Mouse (Mus musculus): ENCODE measurements around the gene Abca2. TPM values are rescaled to one million over a fixed set of nuclear protein-coding genes. Genes with fewer than 3 reads are reported as not detected.

The Abca2 gene
- polyA plus RNA-seq, 1 experiment = 15.0 TPM

DNA sequence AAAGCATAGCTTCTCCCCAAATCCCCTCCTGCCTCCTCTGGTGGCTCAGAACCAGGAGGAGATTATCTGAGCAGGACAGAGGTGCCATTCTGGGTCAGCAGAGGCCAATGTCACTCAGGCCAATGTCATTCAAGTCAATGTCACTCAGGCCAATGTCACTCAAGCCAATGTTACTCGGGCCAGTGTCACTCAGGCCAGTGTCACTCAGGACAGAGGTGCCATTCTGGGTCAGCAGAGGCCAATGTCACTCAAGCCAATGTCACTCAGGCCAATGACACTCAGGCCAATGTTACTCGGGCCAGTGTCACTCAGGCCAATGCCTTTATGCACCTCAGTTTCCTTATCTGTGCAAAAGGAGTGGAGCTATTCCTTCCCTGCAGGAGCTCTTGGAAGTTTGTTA lies 44.0 kb downstream of the Abca2 start:
- TF ChIP-seq CTCF (IDR thresholded peaks at IDR 0.05; ENCODE audit: control insufficient read depth, insufficient read depth, low read length) (no peak), POLR2A (IDR thresholded peaks at IDR 0.05; ENCODE audit: borderline replicate concordance, control insufficient read depth, low read depth, low read length) (no peak)
- Histone ChIP-seq H3K4me3 (replicated peaks; ENCODE audit: control insufficient read depth, low read depth, low read length) (no peak overlapping the region), H3K4me1 (ENCODE audit: control insufficient read depth, insufficient read depth, low read length) (no peaks in the 10 kb centered on the region), H3K27ac (ENCODE audit: control insufficient read depth, insufficient read depth, low read depth, low read length, poor library complexity) (no peak overlapping the region)
- WGBS = 77% methylated on average over 2 of the region's 2 CpGs

DNA sequence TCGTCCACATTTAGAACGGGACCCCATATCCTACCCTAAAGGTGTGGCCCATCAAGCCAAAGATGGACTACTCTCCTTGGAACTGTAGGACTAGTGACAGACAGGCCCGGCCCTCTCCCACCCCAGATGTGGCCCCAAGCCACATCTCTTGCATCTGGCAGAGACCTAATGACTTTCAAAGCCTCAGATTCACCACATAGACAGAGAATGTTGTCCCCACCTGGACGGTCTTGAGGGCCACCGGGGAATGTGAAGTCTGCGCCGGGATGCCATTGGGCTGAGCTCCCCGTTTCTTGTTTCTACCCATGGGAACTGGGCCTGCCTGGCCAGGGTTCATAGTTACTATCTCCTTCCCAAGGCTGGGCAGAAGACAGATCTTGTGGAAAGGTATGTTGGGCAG lies 49.0 kb downstream of the Abca2 start:
- H3K4me3 ChIP-seq (replicated peaks; ENCODE audit: control insufficient read depth, low read depth, low read length) = no peak overlapping the region
- TF ChIP-seq POLR2A (IDR thresholded peaks at IDR 0.05; ENCODE audit: borderline replicate concordance, control insufficient read depth, low read depth, low read length) (no peak), CTCF (IDR thresholded peaks at IDR 0.05; ENCODE audit: control insufficient read depth, insufficient read depth, low read length) (no peak)
- no peaks in the 10 kb centered on the region; the same call in 1 of the 2 replicates for H3K4me1 ChIP-seq (ENCODE audit: control insufficient read depth, insufficient read depth, low read length)
- H3K27ac ChIP-seq (ENCODE audit: control insufficient read depth, insufficient read depth, low read depth, low read length, poor library complexity) = no peak overlapping the region
- WGBS = 81% methylated on average over 8 of the region's 8 CpGs

DNA sequence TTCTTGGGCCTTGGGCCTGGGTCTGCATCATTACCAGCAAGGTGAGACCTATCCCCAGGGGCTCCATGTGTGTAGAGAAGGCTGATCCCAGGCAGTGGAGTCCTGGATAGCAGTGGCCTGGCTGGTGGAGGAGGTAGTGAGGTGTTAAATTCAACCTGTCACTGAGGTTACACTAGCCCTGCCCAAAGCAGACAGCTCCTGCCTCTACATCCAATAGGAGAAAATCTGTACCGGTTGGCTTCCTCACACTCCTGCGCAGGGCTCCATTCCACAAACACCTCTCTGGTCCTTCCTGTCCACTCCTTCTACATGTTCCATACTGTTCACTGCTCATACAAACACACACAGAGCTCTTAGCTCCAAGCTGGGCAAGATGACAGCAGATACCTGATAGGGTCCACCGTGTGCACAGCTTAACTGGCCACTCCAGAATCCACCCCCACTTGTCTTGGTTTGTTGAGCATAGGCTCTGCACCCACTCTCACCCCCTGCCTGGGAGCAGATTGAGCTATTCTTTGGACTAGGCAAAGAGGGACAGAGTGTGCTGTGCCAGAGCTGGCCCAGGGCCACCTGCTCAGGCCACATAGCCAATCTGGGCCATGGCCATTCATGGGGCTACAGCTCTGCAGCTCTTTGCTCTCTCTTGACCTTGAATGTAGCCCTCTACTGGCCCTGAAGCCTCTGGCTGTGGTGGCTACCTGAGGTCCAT lies 49.6 kb downstream of the Abca2 start:
- TF ChIP-seq CTCF (IDR thresholded peaks at IDR 0.05; ENCODE audit: control insufficient read depth, insufficient read depth, low read length) (no peak), POLR2A (IDR thresholded peaks at IDR 0.05; ENCODE audit: borderline replicate concordance, control insufficient read depth, low read depth, low read length) (no peak)
- no peak overlapping the region for H3K27ac ChIP-seq (ENCODE audit: control insufficient read depth, insufficient read depth, low read depth, low read length, poor library complexity)
- no peaks in the 10 kb centered on the region; the same call in 1 of the 2 replicates for H3K4me1 ChIP-seq (ENCODE audit: control insufficient read depth, insufficient read depth, low read length)
- 80% methylated on average over 3 of the region's 3 CpGs for WGBS
- no peak overlapping the region for H3K4me3 ChIP-seq (replicated peaks; ENCODE audit: control insufficient read depth, low read depth, low read length)

- no peak overlapping the region for H3K4me3 ChIP-seq (replicated peaks; ENCODE audit: control insufficient read depth, low read depth, low read length)
- no peaks in the 10 kb centered on the region; the same call in 1 of the 2 replicates for H3K4me1 ChIP-seq (ENCODE audit: control insufficient read depth, insufficient read depth, low read length)
- 54% methylated on average over 10 of the region's 10 CpGs for WGBS
- no peak overlapping the region for H3K27ac ChIP-seq (ENCODE audit: control insufficient read depth, insufficient read depth, low read depth, low read length, poor library complexity)
- TF ChIP-seq POLR2A (IDR thresholded peaks at IDR 0.05; ENCODE audit: borderline replicate concordance, control insufficient read depth, low read depth, low read length) = no peak
- no peak for TF ChIP-seq CTCF (IDR thresholded peaks at IDR 0.05; ENCODE audit: control insufficient read depth, insufficient read depth, low read length)
These were observed 51.2 kb downstream of the Abca2 start for GRCm38 (mm10) chr2:25479551-25480311.

DNA sequence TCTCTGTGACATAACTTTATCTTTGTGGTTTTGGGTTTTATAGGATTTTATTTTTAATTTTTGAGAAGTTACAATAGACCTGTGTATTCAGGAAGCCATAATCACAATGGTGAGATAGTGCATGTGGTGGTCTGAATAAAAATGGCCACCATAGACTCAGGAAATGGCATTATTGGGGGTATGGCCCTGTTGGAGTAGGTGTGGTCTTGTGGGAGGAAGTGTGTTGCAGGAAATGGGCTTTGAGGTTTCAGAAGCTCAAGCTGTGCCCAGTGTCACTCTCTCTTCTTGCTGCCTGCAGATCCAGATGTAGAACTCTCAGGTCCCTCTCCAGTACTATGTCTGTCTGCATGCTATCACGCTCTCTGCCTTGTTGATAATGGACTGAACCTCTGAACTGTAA lies 52.0 kb downstream of the Abca2 start:
- WGBS = 67% methylated on average over 1 of the region's 1 CpGs
- Histone ChIP-seq H3K4me3 (replicated peaks; ENCODE audit: control insufficient read depth, low read depth, low read length) (no peak overlapping the region), H3K27ac (ENCODE audit: control insufficient read depth, insufficient read depth, low read depth, low read length, poor library complexity) (no peak overlapping the region), H3K4me1 (ENCODE audit: control insufficient read depth, insufficient read depth, low read length) (no peaks in the 10 kb centered on the region; the same call in 1 of the 2 replicates)
- TF ChIP-seq CTCF (IDR thresholded peaks at IDR 0.05; ENCODE audit: control insufficient read depth, insufficient read depth, low read length) (no peak), POLR2A (IDR thresholded peaks at IDR 0.05; ENCODE audit: borderline replicate concordance, control insufficient read depth, low read depth, low read length) (no peak)

DNA sequence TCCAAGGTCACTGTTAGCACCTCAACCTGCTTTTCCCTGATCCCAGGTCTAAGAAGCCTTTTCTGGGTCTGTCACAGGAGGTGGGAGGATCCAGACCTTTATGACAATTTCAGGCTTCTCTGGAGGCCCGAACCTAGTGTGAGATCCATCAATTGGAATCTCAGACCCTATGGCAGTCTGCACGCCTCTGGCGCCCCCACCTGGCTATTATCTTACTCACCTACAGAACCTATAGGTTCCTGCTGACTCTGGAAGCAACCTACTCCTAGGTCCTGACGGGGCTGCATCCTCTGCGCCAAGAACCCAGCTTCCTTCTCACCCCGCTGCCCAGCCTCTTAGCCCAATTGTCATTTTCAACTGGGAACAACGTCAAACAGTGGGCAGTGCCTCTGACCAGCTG lies 54.5 kb downstream of the Abca2 start:
- Histone ChIP-seq H3K4me1 (ENCODE audit: control insufficient read depth, insufficient read depth, low read length) (no peaks in the 10 kb centered on the region; the same call in 1 of the 2 replicates), H3K4me3 (replicated peaks; ENCODE audit: control insufficient read depth, low read depth, low read length) (no peak overlapping the region), H3K27ac (ENCODE audit: control insufficient read depth, insufficient read depth, low read depth, low read length, poor library complexity) (no peak overlapping the region)
- 9% methylated on average over 7 of the region's 7 CpGs for WGBS
- TF ChIP-seq CTCF (IDR thresholded peaks at IDR 0.05; ENCODE audit: control insufficient read depth, insufficient read depth, low read length) (peak; percentile 82), POLR2A (IDR thresholded peaks at IDR 0.05; ENCODE audit: borderline replicate concordance, control insufficient read depth, low read depth, low read length) (no peak)

DNA sequence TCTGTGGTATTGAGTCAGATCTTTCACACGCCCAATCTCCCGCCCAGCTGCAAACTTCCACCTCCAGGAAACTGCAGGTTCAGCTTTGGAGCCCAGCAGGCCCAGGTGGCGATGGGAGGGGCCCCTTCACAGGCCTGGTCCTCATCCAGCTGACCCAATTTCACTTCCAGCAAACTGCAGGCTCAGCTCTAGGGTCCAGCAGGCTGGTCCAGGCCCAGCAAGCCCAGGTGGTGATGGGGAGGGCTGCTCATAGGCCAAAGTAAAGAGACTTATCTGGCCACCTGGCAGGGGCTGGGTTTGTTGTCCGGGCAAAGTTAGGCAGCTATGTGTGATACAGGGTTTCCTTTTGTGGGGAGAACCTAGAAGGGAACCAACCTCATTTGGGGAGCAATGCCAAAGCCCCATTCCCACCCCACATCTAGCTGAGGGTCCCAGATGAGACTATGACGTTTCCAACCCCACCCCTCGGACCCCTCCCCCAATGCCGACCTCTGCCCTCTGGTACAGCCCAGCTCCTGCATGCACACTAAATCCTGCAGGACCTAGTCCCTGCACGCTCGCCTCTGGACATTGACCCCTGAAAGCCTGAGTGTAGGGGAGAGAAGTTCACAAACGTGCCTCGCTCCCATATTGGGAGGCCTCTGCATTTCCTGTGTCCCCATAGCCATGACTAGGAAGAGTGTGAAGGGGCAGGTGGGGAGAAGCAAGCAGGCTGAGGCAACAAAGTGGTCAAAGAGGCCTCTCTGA lies 56.6 kb downstream of the Abca2 start:
- H3K4me3 ChIP-seq (replicated peaks; ENCODE audit: control insufficient read depth, low read depth, low read length) = no peak overlapping the region
- no peak overlapping the region for H3K27ac ChIP-seq (ENCODE audit: control insufficient read depth, insufficient read depth, low read depth, low read length, poor library complexity)
- H3K4me1 ChIP-seq (ENCODE audit: control insufficient read depth, insufficient read depth, low read length) = no peaks in the 10 kb centered on the region; the same call in 1 of the 2 replicates
- TF ChIP-seq POLR2A (IDR thresholded peaks at IDR 0.05; ENCODE audit: borderline replicate concordance, control insufficient read depth, low read depth, low read length) (no peak), CTCF (IDR thresholded peaks at IDR 0.05; ENCODE audit: control insufficient read depth, insufficient read depth, low read length) (no peak)
- WGBS = 76% methylated on average over 11 of the region's 11 CpGs
